In genomic region chr2:75930941-75931340, GRCm38 (mm10) we compare ENCODE assay signal across 16 mouse cellular contexts. TPM values are rescaled to one million over a fixed set of nuclear protein-coding genes. Genes with fewer than 3 reads are reported as not detected.
"Had no signal": no experiment of that assay in that cellular context is flagged by ENCODE, and none has a peak within 500 bp of the region (broad histone marks: within the 10 kb centered on the region; RNA-seq: fewer than 3 reads in every experiment).

No protein-coding gene starts in this region.

- DNase-seq: liver, postnatal 0 days; lung, adult 2 months; lung, postnatal 14 days; lung, postnatal 36 days; midbrain, embryonic 14.5 days; retina, postnatal 1 day; right cerebral cortex, postnatal 14 days; spleen, adult 18-20 months; thymus, adult 2 months; thymus, postnatal 25 days; thymus, postnatal 4 days had no signal

- ATAC-seq: liver, postnatal 0 days; lung, postnatal 0 days; midbrain, embryonic 16.5 days had no signal

RNA-seq across cellular contexts. Expression of gene Ttc30a2, which starts 47.0 kb away (rescaled TPM):
- total RNA-seq: megakaryocyte, adult 5-6 weeks; megakaryocyte-erythroid progenitor cell, adult 5-6 weeks had no signal
- polyA plus RNA-seq: macrophage had no signal
